Mouse (Mus musculus): Measurements from ENCODE around the gene Cabp4.

DNA sequence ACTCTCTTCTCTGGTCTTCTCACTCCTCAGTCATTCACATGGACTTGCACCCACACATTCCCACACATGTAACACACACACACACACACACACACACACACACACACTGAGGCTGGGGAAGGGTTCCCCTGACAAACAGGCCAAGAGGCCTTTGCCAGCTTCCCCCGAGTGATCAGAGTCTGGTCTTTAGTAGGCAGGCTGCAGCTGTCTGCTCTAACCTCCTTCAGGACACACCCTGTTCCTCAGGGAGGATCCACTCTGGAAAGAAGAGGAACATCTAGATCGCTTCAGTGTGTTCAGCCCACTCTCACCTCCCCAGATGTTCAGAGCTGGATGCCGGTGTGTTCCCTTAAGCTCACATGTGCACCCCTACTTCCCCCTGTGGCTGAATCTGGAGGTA lies 49.5 kb downstream of the Cabp4 start:
- TF ChIP-seq ZC3H11A (IDR thresholded peaks at IDR 0.05; ENCODE audit: low read depth, low read length) (no peak), MAFK (IDR thresholded peaks at IDR 0.05; ENCODE audit: insufficient replicate concordance, low read length) (no peak), EP300 (IDR thresholded peaks at IDR 0.05; ENCODE audit: low read length) (no peak), POLR2A (IDR thresholded peaks at IDR 0.05; ENCODE audit: low read depth, low read length) (no peak), CTCF (conservative IDR thresholded peaks at IDR 0.05 in 1 of 2, IDR thresholded peaks at IDR 0.05 in 1 of 2; ENCODE audit: low read depth in 2 of 2, low read length in 2 of 2) (no peak), TCF12 (IDR thresholded peaks at IDR 0.05; ENCODE audit: low read depth, low read length) (no peak), NELFE (IDR thresholded peaks at IDR 0.05; ENCODE audit: low read depth, low read length) (no peak), USF2 (conservative IDR thresholded peaks at IDR 0.05; ENCODE audit: low read depth, low read length) (no peak), CHD2 (IDR thresholded peaks at IDR 0.05; ENCODE audit: low read length) (no peak), ZKSCAN1 (IDR thresholded peaks at IDR 0.05; ENCODE audit: borderline replicate concordance, low read depth, low read length) (no peak)

Measured in CH12.LX (cell line).